Mouse (Mus musculus) forebrain, embryonic 16.5 days (tissue): Measurements from ENCODE around the gene Atf7. TPM values are rescaled to one million over a fixed set of nuclear protein-coding genes. Genes with fewer than 3 reads are reported as not detected.
A peak's percentile ranks its signal among the peaks of the same experiment; 100 is the strongest.

ENCODE experiments used
- ATAC-seq: fragments of 200-750 bp; cut with Nextera tagmentation; 2 replicates; pipeline ENCODE4 v1.8.0; 2017; ENCODE audit warnings: mild to moderate bottlenecking, moderate library complexity
- H3K27ac ChIP-seq: fragments of 300-500 bp; sonication (generic); 2 replicates; pipeline ENCODE4 v1.5.1; 2014; ENCODE audit warnings: low read length, control low read depth
- H3K27me3 ChIP-seq: fragments of 300-500 bp; sonication (generic); replicated peaks from 2 replicates; pipeline ENCODE4 v1.6.1; 2014; ENCODE audit warnings: low read length; ENCODE audit not compliant: control insufficient read depth, insufficient read depth
- H3K36me3 ChIP-seq: fragments of 300-500 bp; sonication (generic); 2 replicates; pipeline ENCODE4 v1.6.1; 2014; ENCODE audit not compliant: control insufficient read depth, insufficient read depth
- H3K4me1 ChIP-seq: fragments of 300-500 bp; sonication (generic); replicated peaks from 2 replicates; pipeline ENCODE4 v1.6.1; 2014; ENCODE audit warnings: low read length; ENCODE audit not compliant: control insufficient read depth, insufficient read depth
- H3K4me2 ChIP-seq: fragments of 300-500 bp; sonication (generic); 2 replicates; pipeline ENCODE4 v1.6.1; 2014; ENCODE audit warnings: mild to moderate bottlenecking, low read length, control low read depth
- H3K4me3 ChIP-seq: fragments of 300-500 bp; sonication (generic); replicated peaks from 2 replicates; pipeline ENCODE4 v1.5.1; 2014; ENCODE audit warnings: mild to moderate bottlenecking, low read length, control low read depth
- H3K9ac ChIP-seq: fragments of 300-500 bp; sonication (generic); replicated peaks from 2 replicates; pipeline ENCODE4 v1.6.1; 2014; ENCODE audit warnings: low read depth, low read length, control low read depth
- H3K9me3 ChIP-seq: fragments of 300-500 bp; sonication (generic); 2 replicates; pipeline ENCODE4 v1.6.1; 2016; ENCODE audit warnings: low read length; ENCODE audit not compliant: control insufficient read depth
- WGBS: fragments of 180-500 bp; shearing (Covaris S2); extraction: QIAGEN DNeasy Blood & Tissue Kit; methylation state at CpG from one replicate; pipeline ENCODE4 v1.1.7; 2014; 5-methylcytosine and 5-hydroxymethylcytosine counted together
- polyA plus RNA-seq: library from polyadenylated mRNA; unstranded; fragments of >200 nt; fragmentation: Nextera tagmentation; extraction: Ambion mirVana; gene quantifications from 2 replicates; pipeline ENCODE4 v1.2.1, GENCODE M21; 2015

Atf7 gene
- polyA plus RNA-seq, 1 experiment from 2014 or later, result 26.8 TPM

DNA sequence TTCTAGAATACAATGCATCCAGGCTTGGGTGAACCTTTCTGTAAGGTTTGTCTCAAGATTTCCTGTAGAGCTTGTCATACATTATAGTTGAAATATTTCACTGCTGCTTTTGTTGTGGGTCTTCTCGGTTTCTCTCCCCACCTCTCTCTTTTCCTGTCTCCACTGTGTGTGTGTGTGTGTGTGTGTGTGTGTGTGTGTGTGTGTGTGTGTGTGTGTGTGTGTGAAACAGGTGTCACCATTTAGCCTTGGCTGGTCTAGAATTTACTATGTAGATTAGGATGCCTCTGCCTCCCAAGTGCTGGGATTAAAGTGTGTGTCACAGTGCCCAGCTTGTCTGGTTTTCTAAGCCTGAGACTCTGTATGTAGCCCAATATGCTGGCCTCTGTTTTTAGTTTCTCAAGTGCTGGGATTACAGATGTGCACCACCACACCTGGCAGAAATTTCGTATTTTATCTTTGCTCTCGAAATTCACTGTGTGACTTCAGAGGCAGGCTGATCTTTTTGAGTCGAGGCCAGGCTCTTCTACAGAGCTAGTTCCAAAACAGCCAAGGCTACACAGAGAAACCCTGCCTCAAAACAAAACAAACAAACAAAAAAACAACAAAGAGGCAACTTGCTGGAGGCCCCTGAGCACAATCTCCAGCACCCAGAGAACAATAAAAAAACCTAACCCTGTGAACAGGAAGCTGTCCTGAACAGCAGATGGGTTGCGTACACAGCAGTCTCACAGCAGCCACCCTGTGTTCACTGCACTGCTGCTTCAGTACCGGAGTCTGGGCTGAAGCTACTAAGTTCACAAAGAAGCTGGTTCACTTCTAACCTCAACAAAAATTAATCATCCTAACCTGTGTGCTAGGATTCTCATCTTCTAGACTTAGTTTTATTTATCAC is 98.9 kb downstream of the Atf7 start:
- H3K36me3 ChIP-seq, result peaks cover 18% of the 10 kb centered on the region

DNA sequence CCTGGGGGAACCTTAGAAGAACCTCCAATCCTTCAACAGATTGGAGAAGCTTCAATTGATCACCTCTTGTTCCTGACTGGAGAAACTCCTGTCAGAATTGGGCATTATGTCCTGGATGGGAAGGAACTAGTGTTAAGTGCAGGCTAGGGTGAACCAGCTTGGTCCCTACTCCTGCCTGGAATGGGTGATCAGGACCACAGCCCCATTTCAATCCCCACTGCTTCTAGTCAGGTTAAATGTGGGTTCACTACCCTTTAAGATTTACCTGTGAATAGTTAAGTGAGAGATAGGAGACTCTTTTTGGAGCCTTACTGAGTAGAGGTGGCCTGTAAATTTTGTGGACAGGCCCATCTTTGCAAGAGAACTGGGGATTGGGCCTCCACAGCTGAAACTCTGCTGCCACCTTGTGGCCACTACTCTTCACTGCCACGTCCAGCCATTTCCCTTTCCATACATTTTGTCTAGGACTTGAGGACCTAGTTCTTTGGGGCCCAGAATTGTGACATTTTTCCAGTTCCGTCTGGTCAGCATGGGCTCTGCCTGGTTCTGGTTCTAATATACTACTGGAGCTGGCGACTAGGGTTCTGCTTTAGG is 100.3 kb downstream of the Atf7 start, which contains the start of gene Npff:
Npff (minus strand) TSS at position 51 of the 594 bp plus-strand sequence.
- Histone ChIP-seq H3K27me3 (no peaks in the 10 kb centered on the region), H3K9ac (0 out of 2 replicates have a peak within 1 kb of the TSS, but pooled peaks have one; percentile 7), H3K9me3 (no peaks in the 10 kb centered on the region), H3K4me1 (peaks cover 3% of the 10 kb centered on the region; the same call in 1 of the 2 replicates), H3K27ac (no peak within 1 kb of the TSS), H3K4me2 (no peak within 1 kb of the TSS), H3K4me3 (no peak within 1 kb of the TSS), H3K36me3 (peaks cover 17% of the 10 kb centered on the region)
- ATAC-seq, result peak; percentile 54
- 3% methylated on average over 3 of the region's 3 CpGs for whole genome bisulfite sequencing

More for the DNA sequence above, 98.9 kb downstream of the Atf7 start:
- no peaks in the 10 kb centered on the region for H3K9me3 ChIP-seq
- WGBS, result 86% methylated on average over 6 of the region's 6 CpGs
- no peak overlapping the region for H3K27ac ChIP-seq
- H3K4me3 ChIP-seq, result no peak overlapping the region
- ATAC-seq, result no peak
- H3K27me3 ChIP-seq, result no peaks in the 10 kb centered on the region
- no peak overlapping the region for H3K9ac ChIP-seq
- H3K4me2 ChIP-seq, result no peak overlapping the region
- no peaks in the 10 kb centered on the region for H3K4me1 ChIP-seq

DNA sequence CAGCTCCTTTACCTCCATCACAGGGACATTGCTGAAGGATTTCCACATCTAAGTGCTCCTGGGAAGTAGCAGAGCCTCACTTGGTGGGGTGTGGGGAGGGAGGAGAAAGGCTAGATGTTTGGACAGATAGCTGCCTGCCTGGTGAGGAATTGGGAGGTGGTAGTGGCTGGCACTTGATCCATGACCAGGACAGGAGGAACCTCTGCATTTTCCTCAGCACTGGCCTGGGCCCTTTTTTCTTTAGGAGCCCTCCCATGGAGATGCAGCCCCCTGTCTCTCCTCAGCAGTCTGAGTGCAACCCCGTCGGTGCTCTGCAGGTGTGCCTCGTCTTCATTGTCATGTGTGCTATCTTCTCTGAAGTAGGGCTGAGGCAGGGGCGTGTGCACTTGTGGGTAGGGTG is 103.8 kb downstream of the Atf7 start:
- no peak overlapping the region for H3K4me2 ChIP-seq
- no peak overlapping the region for H3K4me3 ChIP-seq
- no peaks in the 10 kb centered on the region for H3K9me3 ChIP-seq
- H3K4me1 ChIP-seq, result peaks cover 15% of the 10 kb centered on the region
- H3K9ac ChIP-seq, result no peak overlapping the region
- H3K36me3 ChIP-seq, result peaks cover 7% of the 10 kb centered on the region; the same call in 1 of the 2 replicates
- ATAC-seq, result no peak
- no peak overlapping the region for H3K27ac ChIP-seq
- WGBS, result 90% methylated on average over 4 of the region's 4 CpGs
- H3K27me3 ChIP-seq, result no peaks in the 10 kb centered on the region

DNA sequence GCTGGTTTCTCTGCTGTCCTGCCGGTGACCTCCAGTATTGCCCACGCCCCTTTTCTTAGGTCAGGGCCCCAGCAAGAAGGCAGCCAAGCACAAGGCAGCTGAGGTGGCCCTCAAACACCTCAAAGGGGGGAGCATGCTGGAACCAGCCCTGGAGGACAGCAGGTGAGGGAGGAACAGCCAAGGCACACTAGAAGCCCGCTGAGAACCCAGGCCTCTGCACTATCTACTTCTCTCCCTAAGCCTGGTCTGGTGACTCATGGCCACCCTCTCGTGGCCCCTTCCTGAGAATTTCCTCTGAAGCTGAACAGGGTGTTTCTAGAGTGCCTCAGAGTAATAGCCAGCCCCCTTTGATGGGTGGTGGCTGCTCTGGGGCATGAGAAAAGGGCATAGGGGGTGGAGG is 104.8 kb downstream of the Atf7 start:
- H3K27me3 ChIP-seq, result no peaks in the 10 kb centered on the region
- H3K9ac ChIP-seq, result no peak overlapping the region
- no peak overlapping the region for H3K4me3 ChIP-seq
- no peak overlapping the region for H3K27ac ChIP-seq
- no peak overlapping the region for H3K4me2 ChIP-seq
- ATAC-seq, result no peak
- peaks cover 22% of the 10 kb centered on the region for H3K4me1 ChIP-seq
- peaks cover 7% of the 10 kb centered on the region; the same call in 1 of the 2 replicates for H3K36me3 ChIP-seq
- 91% methylated on average over 4 of the region's 4 CpGs for WGBS
- no peaks in the 10 kb centered on the region for H3K9me3 ChIP-seq

DNA sequence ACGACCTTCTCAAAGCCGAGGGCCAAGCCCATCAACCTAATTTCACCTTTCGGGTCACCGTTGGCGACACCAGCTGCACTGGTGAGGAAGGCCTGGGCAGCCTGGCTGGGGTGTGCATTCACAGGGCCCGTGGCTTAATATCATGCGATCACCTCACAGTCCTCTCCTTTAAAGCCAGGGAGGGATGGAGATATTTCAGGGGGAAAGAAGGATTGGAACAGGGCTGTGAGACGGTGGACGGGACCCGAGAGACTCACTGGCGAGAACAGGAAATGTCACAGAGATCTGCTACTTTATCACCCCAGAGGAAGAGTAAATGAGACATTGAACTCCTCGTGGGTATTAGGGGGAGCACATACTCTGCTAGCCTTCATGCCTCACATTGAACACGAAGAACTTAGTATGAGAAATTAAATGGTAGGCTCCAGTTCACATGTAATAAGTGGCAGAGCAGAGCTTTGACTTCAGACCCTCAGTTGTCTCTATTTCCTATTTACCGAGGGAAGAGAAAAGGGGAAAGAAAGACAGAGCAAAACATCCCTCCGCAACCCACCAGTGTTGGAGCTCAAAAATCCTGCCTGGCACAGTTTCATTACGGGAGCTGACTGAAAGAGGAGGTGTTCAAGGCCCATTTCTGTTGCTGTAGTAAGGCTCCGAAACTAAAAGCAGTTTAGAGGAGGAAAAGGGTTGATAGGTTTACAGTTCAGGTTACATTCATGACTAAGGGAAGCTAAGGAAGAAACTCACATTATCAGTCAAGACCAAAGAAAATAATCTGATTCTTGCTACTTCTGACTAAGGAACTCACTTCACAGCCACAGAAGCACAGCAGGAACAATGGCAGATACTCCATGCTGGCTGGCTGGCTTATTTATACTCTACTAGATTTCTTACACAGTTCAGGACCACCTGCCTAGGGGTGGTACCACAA is 105.8 kb downstream of the Atf7 start:
- ATAC-seq, result no peak
- H3K4me1 ChIP-seq, result peaks cover 31% of the 10 kb centered on the region
- H3K27ac ChIP-seq, result peak overlapping the region; percentile 100
- WGBS, result 69% methylated on average over 15 of the region's 17 CpGs
- H3K4me3 ChIP-seq, result peak overlapping the region; percentile 73
- no peaks in the 10 kb centered on the region for H3K27me3 ChIP-seq
- H3K4me2 ChIP-seq, result peak overlapping the region; percentile 96
- H3K9me3 ChIP-seq, result no peaks in the 10 kb centered on the region
- H3K36me3 ChIP-seq, result peaks cover 7% of the 10 kb centered on the region; the same call in 1 of the 2 replicates
- H3K9ac ChIP-seq, result peak overlapping the region; percentile 92

DNA sequence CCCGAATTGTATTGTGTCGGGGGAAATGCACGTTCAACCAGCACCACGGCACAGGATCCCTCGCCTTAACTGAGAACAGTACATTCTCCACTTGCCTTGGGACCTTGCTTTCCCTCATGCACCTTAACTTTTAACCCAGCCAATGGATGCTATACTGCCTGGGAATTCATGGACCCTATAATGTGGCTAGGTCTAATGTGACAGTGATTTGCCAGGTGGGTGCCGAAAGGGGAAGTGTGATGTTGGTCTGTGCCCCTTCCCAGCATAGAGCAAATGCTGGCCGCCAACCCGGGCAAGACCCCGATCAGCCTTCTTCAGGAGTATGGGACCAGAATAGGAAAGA is 106.4 kb downstream of the Atf7 start:
- Histone ChIP-seq H3K27me3 (no peaks in the 10 kb centered on the region), H3K9ac (peak overlapping the region; percentile 92), H3K36me3 (peaks cover 5% of the 10 kb centered on the region; the same call in 1 of the 2 replicates), H3K9me3 (no peaks in the 10 kb centered on the region), H3K4me1 (peaks cover 37% of the 10 kb centered on the region), H3K4me2 (peak overlapping the region; percentile 96), H3K27ac (peak overlapping the region; percentile 100), H3K4me3 (peak overlapping the region; percentile 73)
- WGBS, result 15% methylated on average over 9 of the region's 9 CpGs
- ATAC-seq, result no peak

DNA sequence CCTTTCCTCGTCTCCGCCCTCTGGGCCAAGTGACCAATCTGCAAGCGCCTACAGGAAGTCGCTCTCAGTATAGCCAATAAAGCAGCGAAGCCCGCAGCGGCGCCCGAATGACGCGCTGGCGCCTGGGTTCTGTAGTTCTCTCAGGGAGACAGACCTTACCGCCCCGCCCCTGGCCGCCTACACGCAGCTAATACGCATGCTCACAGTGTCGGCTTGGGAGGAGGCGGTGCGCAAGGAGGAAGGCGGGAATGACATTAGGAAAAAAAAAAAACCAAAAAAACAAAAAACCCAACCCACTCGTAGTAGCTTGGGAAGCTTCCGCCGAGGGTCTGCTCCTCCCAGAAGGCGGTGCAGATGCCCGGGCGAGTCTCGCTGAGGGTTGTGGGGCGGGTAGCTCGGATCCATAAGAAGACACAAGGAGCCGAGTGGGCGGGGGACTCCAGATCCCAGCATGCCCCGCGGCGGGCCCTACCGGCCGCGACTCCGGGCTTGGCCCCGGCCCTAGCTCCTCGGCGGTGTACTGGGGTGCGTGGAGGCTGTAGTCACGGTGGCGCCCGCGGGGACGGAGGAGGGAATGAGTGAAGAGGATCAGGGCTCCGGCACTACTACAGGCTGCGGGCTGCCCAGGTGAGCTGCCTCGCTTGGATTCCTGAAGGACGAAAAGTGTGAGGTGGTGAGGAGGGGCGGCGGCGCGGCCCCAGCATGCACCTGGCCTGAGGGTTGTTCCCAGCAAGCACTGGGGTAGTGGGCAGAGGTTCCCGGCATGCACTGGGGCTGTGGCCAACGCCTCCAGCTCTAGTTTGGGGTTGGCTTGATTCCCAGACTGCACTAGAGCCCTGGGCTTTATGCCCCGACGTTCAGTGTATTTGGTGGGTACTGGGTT is 107.0 kb downstream of the Atf7 start, which contains the start of gene Tarbp2:
Tarbp2 (plus strand) TSS at position 217 of the 883 bp plus-strand sequence.
- Histone ChIP-seq H3K9me3 (no peaks in the 10 kb centered on the region), H3K36me3 (0 out of 2 replicates have a peak, but pooled peaks cover 2% of the 10 kb centered on the region)

DNA sequence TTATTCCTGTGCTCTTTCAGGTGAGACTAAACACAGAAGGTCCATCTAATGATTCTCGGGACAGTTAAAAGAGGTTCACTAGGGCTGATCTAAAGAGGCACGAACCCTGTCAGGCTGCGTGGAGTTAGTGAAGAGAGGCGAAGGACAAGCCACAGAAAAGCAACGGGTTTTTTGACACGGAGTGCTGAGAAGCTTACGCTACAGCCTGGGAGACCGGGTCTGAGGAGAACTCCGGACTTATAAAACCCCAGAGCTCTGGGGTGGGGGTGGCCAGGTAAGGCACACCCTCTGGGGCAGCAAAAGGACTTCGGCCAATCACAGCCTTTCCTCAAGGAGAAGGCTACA is 107.7 kb downstream of the Atf7 start:
- Histone ChIP-seq H3K27ac (peak overlapping the region; percentile 100), H3K9ac (peak overlapping the region; percentile 90), H3K9me3 (no peaks in the 10 kb centered on the region), H3K4me1 (peaks cover 46% of the 10 kb centered on the region), H3K27me3 (no peaks in the 10 kb centered on the region), H3K4me3 (peak overlapping the region; percentile 73), H3K4me2 (peak overlapping the region; percentile 96), H3K36me3 (0 out of 2 replicates have a peak, but pooled peaks cover 2% of the 10 kb centered on the region)
- ATAC-seq, result no peak
- WGBS, result 0% methylated on average over 10 of the region's 10 CpGs

More for the DNA sequence above, 107.0 kb downstream of the Atf7 start, which contains the start of gene Tarbp2:
- peak within 1 kb of the TSS; percentile 96 for H3K4me2 ChIP-seq
- H3K27me3 ChIP-seq, result no peaks in the 10 kb centered on the region
- under 1% methylated on average over 60 of the region's 60 CpGs for WGBS
- H3K4me3 ChIP-seq, result peak within 1 kb of the TSS; percentile 73
- ATAC-seq, result peak; percentile 92
- peaks cover 41% of the 10 kb centered on the region for H3K4me1 ChIP-seq
- peak within 1 kb of the TSS; percentile 92 for H3K9ac ChIP-seq
- peak within 1 kb of the TSS; percentile 100 for H3K27ac ChIP-seq
